Mouse (Mus musculus): ENCODE results near the gene Ap4b1.

GRCm38 (mm10) chr3:103834001-103834400 lies 24.7 kb downstream of the Ap4b1 start:
- TF ChIP-seq CTCF (IDR thresholded peaks at IDR 0.05; ENCODE audit: extremely low read depth, insufficient read depth, low read length) (no peak), POLR2A (IDR thresholded peaks at IDR 0.05; ENCODE audit: extremely low read depth, insufficient read depth, low read length) (no peak)

Measured in cortical plate, adult 2 months (tissue).